In the genomic region with DNA sequence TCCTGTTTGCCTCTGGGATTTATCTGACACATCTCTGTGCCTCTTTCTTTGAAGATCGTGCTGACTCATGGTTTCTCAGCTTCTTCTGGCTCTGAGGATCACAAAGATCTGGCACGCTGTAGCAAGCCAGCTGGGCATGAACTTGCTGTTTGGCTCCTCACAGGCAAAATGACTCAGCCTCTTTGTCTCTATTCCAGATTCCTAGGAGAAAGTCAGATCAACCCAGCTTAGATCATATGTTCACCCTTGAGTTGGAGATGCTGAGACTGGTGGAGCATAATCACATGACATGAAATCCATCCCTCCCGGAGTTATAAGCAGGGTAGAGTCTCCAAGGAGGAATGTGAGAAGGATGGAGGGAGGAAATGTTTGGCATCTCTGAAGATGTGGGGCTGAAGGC, we compare ENCODE assay signal across 10 mouse cellular contexts. TPM values are rescaled to one million over a fixed set of nuclear protein-coding genes. Genes with fewer than 3 reads are reported as not detected.
DNase-seq lines count a peak whose midpoint lies in the region; ATAC-seq and TF ChIP-seq lines count a peak whose summit lies in the region.
"Had no signal": no experiment of that assay in that cellular context is flagged by ENCODE, and none has a peak within 500 bp of the region (broad histone marks: within the 10 kb centered on the region; RNA-seq: fewer than 3 reads in every experiment).

No protein-coding gene starts in this region.

- H3K27me3 ChIP-seq in myocyte (ENCODE audit: control insufficient read depth, insufficient read depth, insufficient read length): no peaks in the 10 kb centered on the region
- H3K27me3 ChIP-seq: heart, embryonic 13.5 days had no signal

- no peak overlapping the region for H3K4me3 ChIP-seq in myocyte
- H3K4me3 ChIP-seq: heart, embryonic 13.5 days had no signal

- intact Hi-C loops in gastrocnemius, postnatal 14 days (cut with DNase I; ENCODE audit: low total_unique reads): no loop called here

- ATAC-seq in granulocyte monocyte progenitor cell, adult 5-6 weeks (replicated peaks; ENCODE audit: poor library complexity, severe bottlenecking): no peak

- H3K79me2 ChIP-seq in myocyte (ENCODE audit: control insufficient read depth, insufficient read depth): no peaks in the 10 kb centered on the region

- H3ac ChIP-seq in myocyte (ENCODE audit: control insufficient read depth, insufficient read length): no peak overlapping the region

- peak overlapping the region; percentile 48 for H3K4me2 ChIP-seq in myocyte (ENCODE audit: low read depth)
- H3K4me2 ChIP-seq: heart, embryonic 13.5 days; liver, embryonic 11.5 days had no signal

- no peaks in the 10 kb centered on the region for H3K36me3 ChIP-seq in myocyte (ENCODE audit: control insufficient read depth, insufficient read depth)
- H3K36me3 ChIP-seq: heart, embryonic 13.5 days had no signal

- DNase-seq in ovary, postnatal 36 days (ENCODE audit: low spot score): peak; percentile 14
- DNase-seq in ovary, postnatal 10 days (ENCODE audit: low spot score): no peak
- peak; percentile 28 for DNase-seq in adrenal gland, postnatal 25 days
- peak; percentile 43 for DNase-seq in gastrocnemius, postnatal 14 days
- DNase-seq in spleen, adult 18-20 months: no peak
- no peak for DNase-seq in thymus, postnatal 14 days

- TF ChIP-seq POLR2A in myocyte (IDR thresholded peaks at IDR 0.05; ENCODE audit: insufficient read length, low read depth): no peak

TF ChIP-seq in myocyte, 11 proteins besides CTCF, POLR2A, EP300 and RAD21:
- TF ChIP-seq USF1 (IDR thresholded peaks at IDR 0.05; ENCODE audit: low read depth) (peak; percentile 74), MAX (IDR thresholded peaks at IDR 0.05; ENCODE audit: low read depth) (no peak), MYOG (IDR thresholded peaks at IDR 0.05; ENCODE audit: control insufficient read depth in 1 of 3, insufficient read depth in 1 of 3, insufficient read length in 2 of 3, low read depth in 2 of 3) (peak in 1 of 3 experiments; percentile 47), MYOD1 (IDR thresholded peaks at IDR 0.05; ENCODE audit: control insufficient read depth in 1 of 3, insufficient read length in 2 of 3, low read depth in 2 of 3) (peak in 1 of 3 experiments; percentile 38)

RNA-seq across cellular contexts. Expression of a gene that starts 27.9 kb away (rescaled TPM):
- total RNA-seq in adrenal gland, postnatal 25 days (2021): 70.2 and 79.2 TPM in 2 replicates
- 10 to 100 TPM; 46.8 to 51.0 TPM for total RNA-seq in gastrocnemius, postnatal 14 days (2021)
- 97.4 TPM for polyA plus RNA-seq in myocyte (2012; fragmentation: generic; extraction: Trizol)
- 22.0 and 37.7 TPM in 2 replicates for total RNA-seq in granulocyte monocyte progenitor cell, adult 5-6 weeks (2014; fragmentation: Nextera tagmentation)
- 40.0 and 46.0 TPM in 2 replicates for total RNA-seq in granulocyte monocyte progenitor cell, adult 5-6 weeks (2017)

Comparison
In these comparisons a context has a peak if more than half of its experiments do, and no peak if none do; other contexts are left out.
1. DNase-seq: peak in ovary, postnatal 36 days (single experiment), adrenal gland, postnatal 25 days (single experiment) and gastrocnemius, postnatal 14 days (single experiment); none in ovary, postnatal 10 days (single experiment), spleen, adult 18-20 months (0 of 2) and thymus, postnatal 14 days (single experiment).